Mouse (Mus musculus) hindbrain, embryonic 10.5 days (tissue): Measurements from ENCODE around the gene Cxcl17. TPM values are rescaled to one million over a fixed set of nuclear protein-coding genes. Genes with fewer than 3 reads are reported as not detected.

Source experiments
- DNase-seq: peaks from one replicate; pipeline ENCODE4 v3.0.0-alpha.2; 2017; ENCODE audit warnings: low spot score
- H3K27ac ChIP-seq: fragments of 300-500 bp; sonication (generic); 2 replicates; pipeline ENCODE4 v1.5.1; 2016; ENCODE audit warnings: mild to moderate bottlenecking, moderate library complexity
- H3K27me3 ChIP-seq: fragments of 300-500 bp; sonication (generic); 2 replicates; pipeline ENCODE4 v1.6.1; 2016; ENCODE audit warnings: mild to moderate bottlenecking; ENCODE audit not compliant: poor library complexity, insufficient read depth, severe bottlenecking
- H3K36me3 ChIP-seq: fragments of 300-500 bp; sonication (generic); 2 replicates; pipeline ENCODE4 v1.6.1; 2016; ENCODE audit warnings: mild to moderate bottlenecking, moderate library complexity
- H3K4me1 ChIP-seq: fragments of 300-500 bp; sonication (generic); replicated peaks from 2 replicates; pipeline ENCODE4 v1.6.1; 2016; ENCODE audit warnings: mild to moderate bottlenecking
- H3K4me3 ChIP-seq: fragments of 300-500 bp; sonication (generic); 2 replicates; pipeline ENCODE4 v1.5.1; 2016; ENCODE audit warnings: mild to moderate bottlenecking, moderate library complexity
- H3K9me3 ChIP-seq: fragments of 300-500 bp; sonication (generic); 2 replicates; pipeline ENCODE4 v1.6.1; 2016; ENCODE audit warnings: mild to moderate bottlenecking, moderate library complexity
- WGBS: fragments of 180-500 bp; shearing (Covaris S2); methylation state at CpG from one replicate; pipeline ENCODE4 v1.1.7; 2016; 5-methylcytosine and 5-hydroxymethylcytosine counted together
- polyA plus RNA-seq: library from polyadenylated mRNA; unstranded; fragments of >200 nt; fragmentation: Nextera tagmentation; extraction: Ambion mirVana; gene quantifications from 2 replicates; pipeline ENCODE4 v1.2.1, GENCODE M21; 2016

Gene Cxcl17
- polyA plus RNA-seq, 1 experiment from 2014 or later: 0.63 TPM

GRCm38 (mm10) chr7:25394754-25395153 is 17.9 kb downstream of the Cxcl17 start:
- DNase-seq: no peak
- Histone ChIP-seq H3K36me3 (no peaks in the 10 kb centered on the region), H3K27ac (no peak overlapping the region), H3K27me3 (peaks cover 23% of the 10 kb centered on the region), H3K4me3 (peak overlapping the region; percentile 78), H3K4me1 (peaks cover 56% of the 10 kb centered on the region), H3K9me3 (no peaks in the 10 kb centered on the region)
- WGBS: 24% methylated on average over 7 of the region's 7 CpGs

- H3K27ac ChIP-seq: no peak overlapping the region
- no peak for DNase-seq
- H3K9me3 ChIP-seq: no peaks in the 10 kb centered on the region
- H3K36me3 ChIP-seq: peaks cover 2% of the 10 kb centered on the region; the same call in 1 of the 2 replicates
- peak overlapping the region; percentile 78; the same call in 1 of the 2 replicates for H3K4me3 ChIP-seq
- 83% methylated on average over 8 of the region's 8 CpGs for WGBS
- peaks cover 56% of the 10 kb centered on the region for H3K4me1 ChIP-seq
- H3K27me3 ChIP-seq: peaks cover 23% of the 10 kb centered on the region
These were observed 19.1 kb downstream of the Cxcl17 start for GRCm38 (mm10) chr7:25393451-25394210.

DNA sequence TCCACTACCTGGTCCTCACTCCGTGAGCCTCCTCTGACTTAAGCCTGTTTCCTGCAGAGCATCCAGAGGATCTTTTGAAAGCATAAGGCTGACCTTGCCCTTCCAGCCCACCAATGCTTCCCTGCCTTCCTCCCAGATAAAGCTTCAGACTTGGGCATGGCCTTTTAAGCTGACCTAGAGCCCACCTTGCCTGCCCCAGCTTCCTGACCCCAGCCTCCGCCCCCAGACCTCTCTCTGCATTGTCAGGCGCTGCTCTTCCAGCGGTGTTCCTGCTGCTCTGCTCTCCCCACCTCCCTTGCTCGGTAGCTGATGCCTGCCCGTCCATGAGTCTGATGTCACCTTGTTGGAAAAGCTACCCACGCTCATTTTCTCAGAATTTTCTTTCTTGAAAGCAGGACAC is 19.8 kb downstream of the Cxcl17 start:
- Histone ChIP-seq H3K27me3 (peaks cover 23% of the 10 kb centered on the region), H3K9me3 (no peaks in the 10 kb centered on the region), H3K36me3 (peaks cover 10% of the 10 kb centered on the region), H3K4me3 (no peak overlapping the region), H3K4me1 (peaks cover 53% of the 10 kb centered on the region), H3K27ac (no peak overlapping the region)
- WGBS: 34% methylated on average over 7 of the region's 7 CpGs
- DNase-seq: no peak

- Histone ChIP-seq H3K27ac (no peak overlapping the region), H3K27me3 (peaks cover 23% of the 10 kb centered on the region), H3K4me3 (no peak overlapping the region), H3K9me3 (no peaks in the 10 kb centered on the region), H3K36me3 (peaks cover 19% of the 10 kb centered on the region), H3K4me1 (peaks cover 51% of the 10 kb centered on the region)
- 75% methylated on average over 2 of the region's 2 CpGs for WGBS
- DNase-seq: no peak
These were observed 20.7 kb downstream of the Cxcl17 start for GRCm38 (mm10) chr7:25391856-25392453.

GRCm38 (mm10) chr7:25390986-25391385 is 21.7 kb downstream of the Cxcl17 start:
- Histone ChIP-seq H3K9me3 (no peaks in the 10 kb centered on the region), H3K36me3 (peaks cover 28% of the 10 kb centered on the region), H3K4me1 (peaks cover 43% of the 10 kb centered on the region), H3K27me3 (peaks cover 23% of the 10 kb centered on the region), H3K27ac (no peak overlapping the region), H3K4me3 (no peak overlapping the region)
- 56% methylated on average over 2 of the region's 2 CpGs for WGBS
- no peak for DNase-seq

DNA sequence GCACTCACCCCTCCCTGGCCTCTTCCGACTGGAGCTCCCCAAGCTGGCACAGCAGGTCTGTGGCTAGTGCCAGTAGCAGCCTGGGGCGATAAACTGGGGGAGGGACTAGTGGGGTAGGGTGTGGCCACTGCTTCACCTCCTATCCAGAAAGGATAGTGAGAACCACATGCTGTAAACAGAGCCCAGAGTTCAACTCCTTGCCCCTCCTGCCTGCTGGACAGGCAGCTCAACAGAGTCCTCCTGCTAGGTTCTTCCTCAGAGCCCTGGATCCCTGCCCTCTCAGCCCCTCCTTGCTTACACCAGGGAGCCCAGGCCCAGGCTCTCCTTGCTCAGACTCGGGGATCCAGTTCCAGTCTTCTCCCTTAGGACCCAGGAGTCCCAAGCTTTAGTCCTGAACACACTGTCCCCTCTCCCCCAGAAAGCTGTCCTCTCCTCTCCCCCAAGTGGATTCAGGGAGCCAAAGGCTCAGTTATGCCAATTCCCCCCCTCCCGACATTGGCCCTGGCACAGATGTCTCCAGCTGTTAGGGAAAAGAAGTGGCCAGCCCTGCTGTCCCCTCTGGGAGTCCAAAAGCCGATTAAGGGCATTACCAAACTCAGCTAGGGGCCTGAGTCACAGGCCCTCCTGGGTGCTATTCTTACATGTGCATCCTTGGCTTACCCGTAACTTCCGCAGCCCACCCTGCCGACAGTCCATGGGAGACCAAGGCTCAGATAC is 22.5 kb downstream of the Cxcl17 start:
- Histone ChIP-seq H3K4me1 (peaks cover 39% of the 10 kb centered on the region), H3K4me3 (no peak overlapping the region), H3K27ac (peak overlapping the region; percentile 37), H3K27me3 (peaks cover 23% of the 10 kb centered on the region), H3K36me3 (peaks cover 35% of the 10 kb centered on the region), H3K9me3 (no peaks in the 10 kb centered on the region)
- 44% methylated on average over 8 of the region's 8 CpGs for WGBS
- no peak for DNase-seq

- H3K27me3 ChIP-seq: peaks cover 15% of the 10 kb centered on the region
- no peak overlapping the region for H3K27ac ChIP-seq
- WGBS: 88% methylated on average over 7 of the region's 7 CpGs
- H3K4me3 ChIP-seq: no peak overlapping the region
- H3K4me1 ChIP-seq: peaks cover 26% of the 10 kb centered on the region
- no peak for DNase-seq
- no peaks in the 10 kb centered on the region for H3K9me3 ChIP-seq
- peaks cover 48% of the 10 kb centered on the region for H3K36me3 ChIP-seq
These were observed 23.8 kb downstream of the Cxcl17 start for GRCm38 (mm10) chr7:25388916-25389315.

GRCm38 (mm10) chr7:25387811-25388440 is 24.8 kb downstream of the Cxcl17 start:
- Histone ChIP-seq H3K36me3 (peaks cover 57% of the 10 kb centered on the region), H3K9me3 (no peaks in the 10 kb centered on the region), H3K27ac (no peak overlapping the region), H3K4me1 (peaks cover 20% of the 10 kb centered on the region), H3K27me3 (peaks cover 5% of the 10 kb centered on the region), H3K4me3 (no peak overlapping the region)
- no peak for DNase-seq
- WGBS: 94% methylated on average over 18 of the region's 18 CpGs

DNA sequence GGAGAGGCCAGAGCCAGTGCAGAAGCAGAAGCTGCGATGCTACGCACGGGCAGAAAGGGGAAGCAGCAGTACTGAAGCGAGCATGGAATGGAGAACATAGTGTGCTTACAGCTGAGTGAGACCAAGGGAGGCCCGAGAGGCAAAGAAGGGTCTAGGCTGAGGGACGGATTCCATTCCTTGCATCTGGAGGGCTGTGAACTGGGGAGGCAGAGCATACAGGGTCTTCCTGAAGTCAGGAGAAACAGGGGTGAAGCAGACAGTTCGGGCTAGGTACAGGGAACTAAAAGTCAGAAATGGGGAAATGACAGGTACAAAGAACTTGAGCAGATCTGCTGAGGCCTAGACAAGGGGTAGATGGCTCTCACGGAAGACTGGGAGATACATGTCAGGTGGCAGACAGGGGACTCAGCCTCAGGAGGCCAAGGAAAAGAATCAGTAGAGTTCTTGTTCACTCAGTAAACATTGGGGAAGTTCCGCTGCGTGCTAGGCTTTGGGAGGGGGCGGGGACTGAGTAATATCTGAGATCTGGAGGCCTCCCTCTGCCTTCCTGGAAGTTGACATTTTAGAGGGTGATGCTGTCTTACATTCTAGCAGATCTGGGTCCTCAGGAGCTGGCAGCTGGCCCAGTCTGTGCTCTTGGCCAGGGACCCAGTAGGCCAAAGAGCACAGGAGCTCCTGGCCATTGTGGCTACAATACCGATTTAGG is 26.7 kb downstream of the Cxcl17 start:
- WGBS: 85% methylated on average over 12 of the region's 12 CpGs

DNA sequence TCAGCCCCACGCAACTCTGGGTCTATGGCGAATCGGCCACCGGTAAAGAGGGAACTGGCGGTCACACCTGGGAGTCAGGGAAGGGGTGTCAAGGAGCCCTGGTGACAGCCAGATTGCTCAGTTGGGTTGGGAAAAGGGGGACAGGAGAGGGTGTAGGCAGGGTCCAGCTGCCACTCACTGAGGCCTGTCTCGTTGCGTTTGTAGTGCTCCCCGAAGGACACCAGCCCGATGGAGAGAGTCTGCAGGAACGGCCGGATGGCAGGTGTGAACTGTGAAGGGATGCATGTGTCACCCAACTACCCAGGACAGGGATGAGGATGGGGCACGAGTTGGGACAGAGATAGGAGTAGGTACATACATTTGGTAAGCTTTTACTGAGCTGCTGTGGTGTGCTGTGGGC is 27.4 kb downstream of the Cxcl17 start:
- H3K36me3 ChIP-seq: peaks cover 68% of the 10 kb centered on the region
- H3K4me1 ChIP-seq: peaks cover 8% of the 10 kb centered on the region
- H3K4me3 ChIP-seq: no peak overlapping the region
- no peaks in the 10 kb centered on the region for H3K9me3 ChIP-seq
- WGBS: 93% methylated on average over 12 of the region's 12 CpGs
- no peak for DNase-seq
- peaks cover 17% of the 10 kb centered on the region for H3K27me3 ChIP-seq
- no peak overlapping the region; the same call in 1 of the 2 replicates for H3K27ac ChIP-seq

More for the DNA sequence above, 26.7 kb downstream of the Cxcl17 start:
- Histone ChIP-seq H3K27me3 (peaks cover 10% of the 10 kb centered on the region), H3K9me3 (no peaks in the 10 kb centered on the region), H3K36me3 (peaks cover 68% of the 10 kb centered on the region), H3K27ac (no peak overlapping the region; the same call in 1 of the 2 replicates), H3K4me3 (no peak overlapping the region), H3K4me1 (peaks cover 13% of the 10 kb centered on the region)
- DNase-seq: no peak

DNA sequence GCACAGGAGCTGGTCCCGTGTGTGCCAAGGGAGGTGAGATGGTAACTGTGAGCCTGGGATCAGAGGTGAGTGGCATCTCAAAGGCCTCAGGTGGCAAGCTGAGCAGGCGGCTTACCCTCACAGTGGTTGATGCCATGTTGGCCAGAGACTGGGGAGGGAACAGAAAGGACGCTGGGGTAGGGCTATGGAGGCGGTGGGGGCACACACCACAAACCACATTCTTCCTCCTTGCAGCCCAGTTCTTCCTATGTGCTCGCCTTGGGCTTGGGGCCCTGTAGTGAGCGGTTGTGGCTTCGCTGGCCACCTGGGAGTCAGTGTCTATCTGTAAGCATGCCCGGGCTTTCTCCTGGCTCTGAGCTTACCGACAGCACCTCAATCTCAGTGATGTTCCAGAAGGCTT is 27.9 kb downstream of the Cxcl17 start:
- H3K36me3 ChIP-seq: peaks cover 68% of the 10 kb centered on the region
- no peak for DNase-seq
- no peak overlapping the region for H3K4me3 ChIP-seq
- 88% methylated on average over 9 of the region's 9 CpGs for WGBS
- no peaks in the 10 kb centered on the region for H3K9me3 ChIP-seq
- H3K4me1 ChIP-seq: peaks cover 8% of the 10 kb centered on the region
- H3K27me3 ChIP-seq: peaks cover 20% of the 10 kb centered on the region
- H3K27ac ChIP-seq: no peak overlapping the region

DNA sequence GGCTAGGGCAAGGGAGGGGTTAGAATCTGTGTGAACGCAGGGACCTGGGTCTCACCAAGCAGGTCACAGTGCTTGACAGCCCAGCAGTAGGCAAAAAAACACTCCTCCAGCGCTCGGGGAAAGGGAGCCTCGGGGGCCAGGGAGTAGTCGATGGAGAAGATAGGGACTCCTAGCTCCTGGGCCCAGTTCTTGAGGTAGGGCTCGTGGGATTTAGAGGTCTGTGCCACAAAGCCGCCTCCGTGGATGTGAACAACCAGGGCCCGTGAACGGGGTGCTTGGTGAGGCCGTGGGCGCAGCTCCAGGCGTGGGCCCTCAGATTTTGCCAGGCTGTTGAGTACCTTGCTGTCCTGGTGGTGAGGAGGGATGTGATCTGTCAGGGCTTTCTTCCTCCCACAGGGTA is 28.4 kb downstream of the Cxcl17 start:
- WGBS: 90% methylated on average over 13 of the region's 13 CpGs
- peaks cover 68% of the 10 kb centered on the region for H3K36me3 ChIP-seq
- H3K4me1 ChIP-seq: peaks cover 12% of the 10 kb centered on the region

More for the DNA sequence above, 28.4 kb downstream of the Cxcl17 start:
- no peak overlapping the region for H3K4me3 ChIP-seq
- no peaks in the 10 kb centered on the region for H3K9me3 ChIP-seq
- H3K27me3 ChIP-seq: peaks cover 20% of the 10 kb centered on the region
- H3K27ac ChIP-seq: no peak overlapping the region
- no peak for DNase-seq
